Mouse (Mus musculus) MEL (cell line): ENCODE results near the gene Cpsf4. TPM values are rescaled to one million over a fixed set of nuclear protein-coding genes. Genes with fewer than 3 reads are reported as not detected.

Experiments
- DNase-seq: peaks from one replicate; pipeline ENCODE4 v3.0.0; 2011; ENCODE audit warnings: low read depth, low spot score
- H3K27ac ChIP-seq: 2 replicates; pipeline ENCODE4 v1.5.1; 2012; ENCODE audit warnings: low read depth, mild to moderate bottlenecking, control low read depth, low read length, moderate library complexity; ENCODE audit not compliant: control insufficient read depth
- H3K27me3 ChIP-seq, 2 experiments: fragments of 150-350 bp in 1 of 2; sonication (generic) in 1 of 2; 2 replicates each; pipeline ENCODE4 v1.6.1; 2012; ENCODE audit warnings: low read length in 2 of 2, mild to moderate bottlenecking in 2 of 2, improper control_type of control experiment in 1 of 2, moderate library complexity in 1 of 2; ENCODE audit not compliant: insufficient read depth in 2 of 2, control insufficient read depth in 1 of 2
- H3K36me3 ChIP-seq, 2 experiments: 2 replicates each; pipeline ENCODE4 v1.6.1; 2012 to 2014; ENCODE audit warnings: low read length in 2 of 2, improper control_type of control experiment in 1 of 2, inconsistent platforms in 1 of 2, mild to moderate bottlenecking in 1 of 2; ENCODE audit not compliant: insufficient read depth in 2 of 2, control insufficient read depth in 1 of 2
- H3K4me1 ChIP-seq, 2 experiments: fragments of 150-350 bp in 1 of 2; sonication (generic) in 1 of 2; 2 replicates each; pipeline ENCODE4 v1.6.1; 2012; ENCODE audit warnings: low read length in 2 of 2, improper control_type of control experiment in 1 of 2, mild to moderate bottlenecking in 1 of 2; ENCODE audit not compliant: insufficient read depth in 2 of 2, control insufficient read depth in 1 of 2
- H3K4me3 ChIP-seq, 2 experiments: fragments of 150-350 bp in 1 of 2; sonication (generic) in 1 of 2; 2 replicates each; pipeline ENCODE4 v1.5.1; 2012; ENCODE audit warnings: low read depth in 2 of 2, low read length in 2 of 2, mild to moderate bottlenecking in 2 of 2, moderate library complexity in 2 of 2, control low read depth in 1 of 2, improper control_type of control experiment in 1 of 2; ENCODE audit not compliant: control insufficient read depth in 1 of 2, insufficient read depth in 1 of 2
- H3K79me2 ChIP-seq: 2 replicates; pipeline ENCODE4 v1.6.1; 2012; ENCODE audit warnings: mild to moderate bottlenecking, low read length, moderate library complexity; ENCODE audit not compliant: control insufficient read depth, poor library complexity, insufficient read depth
- H3K9ac ChIP-seq: 2 replicates; pipeline ENCODE4 v1.6.1; 2012; ENCODE audit warnings: low read depth, mild to moderate bottlenecking, control low read depth, low read length, moderate library complexity; ENCODE audit not compliant: control insufficient read depth, poor library complexity, severe bottlenecking
- H3K9me3 ChIP-seq: fragments of 150-350 bp; sonication (generic); replicated peaks from 2 replicates; pipeline ENCODE4 v1.6.1; 2012; ENCODE audit warnings: mild to moderate bottlenecking, low read length, improper control_type of control experiment, moderate library complexity; ENCODE audit not compliant: insufficient read depth
- E2F4 ChIP-seq: IDR thresholded peaks from 2 replicates; pipeline ENCODE4 v1.6.1; 2011; ENCODE audit warnings: low read depth, low read length, improper control_type of control experiment, borderline replicate concordance
- ELF1 ChIP-seq: IDR thresholded peaks from 2 replicates; pipeline ENCODE4 v1.6.1; 2014; ENCODE audit warnings: low read depth, mild to moderate bottlenecking, inconsistent platforms, low read length, improper control_type of control experiment, moderate library complexity
- EP300 ChIP-seq, 2 experiments: IDR thresholded peaks; 2 replicates each; pipeline ENCODE4 v1.6.1; 2011; ENCODE audit warnings: improper control_type of control experiment in 2 of 2, low read length in 2 of 2, low read depth in 1 of 2, mild to moderate bottlenecking in 1 of 2
- ETS1 ChIP-seq: IDR thresholded peaks from 2 replicates; pipeline ENCODE4 v1.6.1; 2012; ENCODE audit warnings: low read depth, mild to moderate bottlenecking, inconsistent platforms, low read length, improper control_type of control experiment, moderate library complexity
- GATA1 ChIP-seq: IDR thresholded peaks from 2 replicates; pipeline ENCODE4 v1.6.1; 2011; ENCODE audit warnings: low read depth, low read length, improper control_type of control experiment
- JUND ChIP-seq: IDR thresholded peaks from 2 replicates; pipeline ENCODE4 v1.6.1; 2011; ENCODE audit warnings: low read depth, mild to moderate bottlenecking, improper control_type of control experiment, low read length
- KAT2A ChIP-seq: conservative IDR thresholded peaks from 2 replicates; pipeline ENCODE4 v1.6.1; 2012; ENCODE audit warnings: low read depth, low read length, improper control_type of control experiment, inconsistent platforms
- MAX ChIP-seq: IDR thresholded peaks from 2 replicates; pipeline ENCODE4 v1.6.1; 2011; ENCODE audit warnings: low read length, improper control_type of control experiment
- MYC ChIP-seq: IDR thresholded peaks from 2 replicates; pipeline ENCODE4 v1.6.1; 2011; ENCODE audit warnings: low read depth, mild to moderate bottlenecking, low read length, improper control_type of control experiment, moderate library complexity
- NELFE ChIP-seq: IDR thresholded peaks from 2 replicates; pipeline ENCODE4 v1.6.1; 2011; ENCODE audit warnings: low read depth, low read length, improper control_type of control experiment
- POLR2AphosphoS5 ChIP-seq: IDR thresholded peaks from 2 replicates; pipeline ENCODE4 v1.6.1; 2012; ENCODE audit warnings: low read depth, borderline replicate concordance, mild to moderate bottlenecking, inconsistent platforms, low read length, moderate library complexity, mixed read lengths
- SMC3 ChIP-seq: IDR thresholded peaks from 2 replicates; pipeline ENCODE4 v1.6.1; 2011; ENCODE audit warnings: low read depth, low read length, improper control_type of control experiment
- TCF12 ChIP-seq: IDR thresholded peaks from 2 replicates; pipeline ENCODE4 v1.6.1; 2014; ENCODE audit warnings: low read depth, mild to moderate bottlenecking, inconsistent platforms, low read length, improper control_type of control experiment, moderate library complexity
- UBTF ChIP-seq: IDR thresholded peaks from 2 replicates; pipeline ENCODE4 v1.6.1; 2012; ENCODE audit warnings: low read depth, mild to moderate bottlenecking, inconsistent platforms, low read length, improper control_type of control experiment, moderate library complexity, borderline replicate concordance; ENCODE audit not compliant: insufficient read depth
- USF1 ChIP-seq: IDR thresholded peaks from 2 replicates; pipeline ENCODE4 v1.6.1; 2014; ENCODE audit warnings: low read depth, mild to moderate bottlenecking, inconsistent platforms, low read length, improper control_type of control experiment, moderate library complexity
- USF2 ChIP-seq, 2 experiments: IDR thresholded peaks; 2 replicates each; pipeline ENCODE4 v1.6.1; 2011 to 2012; ENCODE audit warnings: improper control_type of control experiment in 2 of 2, low read length in 2 of 2, borderline replicate concordance in 1 of 2, inconsistent platforms in 1 of 2, low read depth in 1 of 2, mild to moderate bottlenecking in 1 of 2; ENCODE audit not compliant: insufficient read depth in 1 of 2
- ZMIZ1 ChIP-seq: IDR thresholded peaks from 2 replicates; pipeline ENCODE4 v1.6.1; 2012; ENCODE audit warnings: low read depth, mild to moderate bottlenecking, inconsistent platforms, low read length, improper control_type of control experiment, moderate library complexity
- polyA plus RNA-seq, 2 experiments: library from polyadenylated mRNA; stranded (reverse) in 1 of 2; unstranded in 1 of 2; fragments of >175 nt in 1 of 2; fragments of >200 nt in 1 of 2; gene quantifications; 2 replicates each; pipeline versions ENCODE4 v1.2.1 to v1.2.4; 2012; ENCODE audit warnings: low replicate concordance in 2 of 2, low read depth in 1 of 2; ENCODE audit not compliant: insufficient read length in 2 of 2, insufficient read depth in 1 of 2, missing spikeins in 1 of 2
- total RNA-seq: library from RNA; depleted of rRNA; stranded (reverse); fragments of 300-350 nt; gene quantifications from 2 replicates; pipeline ENCODE4 v1.2.3, GENCODE M21; 2012

The Cpsf4 gene
- total and polyA plus RNA-seq, 3 experiments: 75.3 to 88.2 TPM; not detected in 1

DNA sequence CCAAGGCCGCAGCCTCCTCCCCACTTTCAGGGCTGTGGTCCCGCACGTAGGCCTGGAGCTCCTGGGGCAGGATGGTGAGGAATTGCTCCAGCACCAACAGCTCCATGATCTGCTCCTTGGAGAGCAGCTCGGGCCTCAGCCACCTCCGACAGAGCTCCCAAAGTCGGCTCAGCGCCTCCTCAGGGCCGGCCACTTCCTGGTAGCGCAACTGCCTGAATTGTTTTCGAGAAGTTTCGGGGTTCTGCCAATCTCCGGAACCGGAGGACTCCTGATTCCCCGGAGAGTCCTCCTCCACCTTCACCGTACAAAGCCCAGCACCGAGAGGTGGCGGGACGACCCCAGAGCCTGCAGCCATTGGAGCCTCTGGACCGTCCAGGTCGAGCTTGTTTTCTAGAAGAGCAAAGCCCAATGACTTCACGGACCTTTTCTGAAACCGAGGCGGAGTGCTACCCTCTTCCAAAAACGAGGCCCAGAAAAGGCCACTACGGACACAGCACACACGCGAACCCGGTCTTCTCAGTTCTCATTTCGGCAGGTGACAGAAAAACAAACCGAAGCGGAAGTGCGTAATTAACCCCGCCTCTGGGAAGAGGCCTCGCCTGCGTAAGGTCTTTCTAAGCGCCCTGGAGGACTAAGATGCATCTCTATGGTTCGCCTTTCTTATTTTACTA is 34.4 kb downstream of the Cpsf4 start, which contains the start of gene Zkscan14 (continued):
- TF ChIP-seq ETS1 (peak; percentile 42; the same call in 1 of the 2 replicates), MAX (peak; percentile 80), EP300 (IDR thresholded peaks at IDR 0.05; ENCODE audit: low read depth in 1 of 2, low read length in 2 of 2) (no peak)

- Histone ChIP-seq H3K36me3 (peaks cover 0 to 16% of the 10 kb centered on the region in 2 experiments; a peak in 2 of 4 replicates), H3K27me3 (no peaks in the 10 kb centered on the region), H3K9ac (no peak overlapping the region), H3K4me3 (no peak overlapping the region), H3K27ac (no peak overlapping the region), H3K9me3 (no peaks in the 10 kb centered on the region), H3K79me2 (peaks cover 27% of the 10 kb centered on the region), H3K4me1 (peaks cover 0 to 20% of the 10 kb centered on the region in 2 experiments; a peak in 2 of 4 replicates)
- no peak for DNase-seq
- no peak for TF ChIP-seq ELF1
- no peak for TF ChIP-seq KAT2A
- no peak for TF ChIP-seq POLR2AphosphoS5
- TF ChIP-seq E2F4: no peak
- no peak for TF ChIP-seq TCF12
- no peak for TF ChIP-seq USF1
- no peak for TF ChIP-seq JUND
- TF ChIP-seq GATA1: no peak
- TF ChIP-seq MYC: no peak
- no peak for TF ChIP-seq MAX
- TF ChIP-seq ZMIZ1: no peak
- TF ChIP-seq NELFE: no peak
- TF ChIP-seq SMC3: no peak
- no peak for TF ChIP-seq USF2 (IDR thresholded peaks at IDR 0.05; ENCODE audit: borderline replicate concordance in 1 of 2, insufficient read depth in 1 of 2, low read depth in 1 of 2, low read length in 2 of 2)
- TF ChIP-seq UBTF: no peak
Measured at GRCm38 (mm10) chr5:145202446-145202845, 35.4 kb downstream of the Cpsf4 start.
